Mouse (Mus musculus): ENCODE results near the gene Zbtb46. TPM values are rescaled to one million over a fixed set of nuclear protein-coding genes. Genes with fewer than 3 reads are reported as not detected.

The Zbtb46 gene
- polyA plus RNA-seq, 1 experiment from 2014 or later, result 9.1 TPM

DNA sequence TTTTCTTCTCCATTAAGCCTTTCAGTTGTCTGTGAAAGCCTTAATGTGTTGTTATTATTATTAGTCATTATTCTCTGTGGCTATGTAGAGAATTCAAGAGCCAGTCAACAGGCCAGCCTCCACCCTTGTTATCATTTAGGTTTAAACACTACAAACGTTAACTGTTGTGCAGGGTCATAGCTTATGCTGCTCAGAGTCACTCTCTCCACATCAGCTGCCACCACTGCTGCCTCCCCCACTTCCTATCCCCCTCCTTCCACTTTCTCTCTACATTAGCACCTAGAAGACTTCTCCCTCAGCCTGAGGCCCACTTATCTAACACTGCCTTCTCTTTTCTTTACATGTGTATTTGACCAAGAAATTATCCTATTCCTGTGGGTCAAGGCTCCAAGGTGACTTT is 57.7 kb downstream of the Zbtb46 start:
- H3K4me3 ChIP-seq (ENCODE audit: low read depth, low read length), result no peak overlapping the region
- H3K9me3 ChIP-seq (ENCODE audit: control insufficient read depth, low read depth, low read length), result no peaks in the 10 kb centered on the region
- no peak for ATAC-seq (ENCODE audit: insufficient number of reproducible peaks, insufficient read depth, low FRiP score, low read depth)
- no peak overlapping the region for H3K9ac ChIP-seq (replicated peaks; ENCODE audit: low read depth, low read length)
- no peak overlapping the region for H3K27ac ChIP-seq (ENCODE audit: low read length)
- no peaks in the 10 kb centered on the region for H3K27me3 ChIP-seq (ENCODE audit: control insufficient read depth, insufficient read depth, low read length)
- H3K4me1 ChIP-seq (ENCODE audit: control insufficient read depth, insufficient read depth, low read length), result no peaks in the 10 kb centered on the region
- peaks cover 4% of the 10 kb centered on the region; the same call in 1 of the 2 replicates for H3K36me3 ChIP-seq (ENCODE audit: control insufficient read depth, insufficient read depth, low read length)
- no peak overlapping the region for H3K4me2 ChIP-seq (replicated peaks; ENCODE audit: low read depth, low read length)
- 5% methylated on average over 1 of the region's 1 CpGs for WGBS

DNA sequence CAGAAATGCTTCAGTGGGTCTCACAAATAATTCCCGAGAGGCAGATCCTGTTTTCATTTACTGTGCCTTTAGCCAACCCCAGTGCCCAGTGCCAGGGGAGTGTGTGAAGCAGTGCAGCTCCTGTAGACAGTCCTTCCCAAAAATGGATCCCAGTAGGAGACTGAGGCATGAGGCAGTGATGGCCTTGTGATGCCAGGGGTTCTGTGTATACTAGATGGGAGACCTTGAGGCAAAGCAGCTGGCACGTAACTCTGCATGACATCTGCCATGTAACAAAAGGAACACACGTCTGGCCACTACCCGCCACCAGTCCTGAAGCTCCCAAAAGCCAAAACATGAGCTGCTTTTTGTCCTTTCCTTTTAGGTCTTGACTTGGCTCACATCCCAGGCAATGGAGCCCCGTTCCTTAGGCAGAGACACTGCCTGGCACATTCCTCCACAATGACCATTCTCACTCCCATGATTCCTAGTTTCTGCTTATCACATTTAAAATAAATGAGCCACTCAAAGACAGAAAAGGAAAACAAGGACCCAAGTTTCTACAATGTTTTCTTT is 61.9 kb downstream of the Zbtb46 start:
- no peak overlapping the region for H3K9ac ChIP-seq (replicated peaks; ENCODE audit: low read depth, low read length)
- ATAC-seq (ENCODE audit: insufficient number of reproducible peaks, insufficient read depth, low FRiP score, low read depth), result no peak
- 68% methylated on average over 5 of the region's 5 CpGs for WGBS
- no peaks in the 10 kb centered on the region for H3K36me3 ChIP-seq (ENCODE audit: control insufficient read depth, insufficient read depth, low read length)
- no peaks in the 10 kb centered on the region for H3K27me3 ChIP-seq (ENCODE audit: control insufficient read depth, insufficient read depth, low read length)
- no peaks in the 10 kb centered on the region for H3K9me3 ChIP-seq (ENCODE audit: control insufficient read depth, low read depth, low read length)
- no peaks in the 10 kb centered on the region for H3K4me1 ChIP-seq (ENCODE audit: control insufficient read depth, insufficient read depth, low read length)
- H3K27ac ChIP-seq (ENCODE audit: low read length), result no peak overlapping the region
- H3K4me2 ChIP-seq (replicated peaks; ENCODE audit: low read depth, low read length), result no peak overlapping the region
- H3K4me3 ChIP-seq (ENCODE audit: low read depth, low read length), result no peak overlapping the region

DNA sequence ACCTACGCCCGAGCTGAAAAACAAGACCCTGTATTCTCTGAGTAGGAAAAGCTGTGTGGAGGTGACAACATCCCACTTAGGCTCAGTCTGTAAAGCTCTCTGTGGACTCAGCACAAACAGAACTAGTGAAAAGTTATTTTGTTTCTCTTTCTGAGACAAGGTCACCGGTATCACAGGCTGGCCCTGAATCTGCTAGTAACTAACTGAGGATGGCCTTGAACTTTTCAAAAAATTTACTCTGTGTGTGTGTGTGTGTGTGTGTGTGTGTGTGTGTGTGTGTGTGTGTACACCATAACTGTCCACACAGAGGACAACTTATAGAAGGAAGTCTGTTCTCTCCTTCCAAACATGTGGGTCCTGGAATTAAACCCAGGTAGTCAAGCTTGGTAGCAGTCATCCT is 65.1 kb downstream of the Zbtb46 start:
- no peaks in the 10 kb centered on the region; the same call in 1 of the 2 replicates for H3K36me3 ChIP-seq (ENCODE audit: control insufficient read depth, insufficient read depth, low read length)
- no peak overlapping the region for H3K9ac ChIP-seq (replicated peaks; ENCODE audit: low read depth, low read length)
- H3K4me1 ChIP-seq (ENCODE audit: control insufficient read depth, insufficient read depth, low read length), result no peaks in the 10 kb centered on the region
- 89% methylated on average over 3 of the region's 3 CpGs for WGBS
- no peak for ATAC-seq (ENCODE audit: insufficient number of reproducible peaks, insufficient read depth, low FRiP score, low read depth)
- H3K4me3 ChIP-seq (ENCODE audit: low read depth, low read length), result no peak overlapping the region
- H3K4me2 ChIP-seq (replicated peaks; ENCODE audit: low read depth, low read length), result no peak overlapping the region
- no peak overlapping the region for H3K27ac ChIP-seq (ENCODE audit: low read length)
- H3K27me3 ChIP-seq (ENCODE audit: control insufficient read depth, insufficient read depth, low read length), result no peaks in the 10 kb centered on the region
- H3K9me3 ChIP-seq (ENCODE audit: control insufficient read depth, low read depth, low read length), result no peaks in the 10 kb centered on the region

DNA sequence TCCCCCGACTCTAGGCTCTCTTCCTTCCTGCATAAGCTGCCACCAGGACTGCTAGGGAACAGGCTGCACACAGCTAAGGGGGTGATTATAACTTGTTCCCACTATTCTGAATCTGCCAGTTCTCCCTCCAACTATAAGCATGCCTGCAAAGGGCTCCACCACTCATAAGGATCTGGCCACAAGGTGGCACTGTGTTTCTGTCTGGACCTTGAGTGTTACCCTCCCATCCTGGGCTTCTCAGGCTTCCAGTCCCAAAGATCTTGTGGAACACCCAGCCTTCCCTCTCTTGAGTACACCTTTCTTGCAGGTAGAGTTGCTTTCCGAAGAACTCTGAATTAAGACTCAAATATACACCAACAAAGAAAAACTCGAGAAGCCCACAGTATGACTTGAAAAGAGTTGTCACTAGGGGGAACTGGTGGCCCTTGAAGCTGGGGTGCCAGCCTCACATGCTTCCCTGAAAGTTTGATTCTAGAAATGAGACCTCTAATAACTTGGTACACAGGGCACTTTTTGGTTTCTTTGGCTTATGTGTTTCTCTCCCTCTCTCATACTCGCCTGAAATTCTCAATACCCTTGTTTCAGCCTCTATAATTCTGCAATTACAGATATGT is 66.5 kb downstream of the Zbtb46 start:
- no peaks in the 10 kb centered on the region for H3K27me3 ChIP-seq (ENCODE audit: control insufficient read depth, insufficient read depth, low read length)
- no peak overlapping the region for H3K27ac ChIP-seq (ENCODE audit: low read length)
- H3K4me2 ChIP-seq (replicated peaks; ENCODE audit: low read depth, low read length), result no peak overlapping the region
- no peaks in the 10 kb centered on the region for H3K4me1 ChIP-seq (ENCODE audit: control insufficient read depth, insufficient read depth, low read length)
- WGBS, result 35% methylated on average over 4 of the region's 4 CpGs
- ATAC-seq (ENCODE audit: insufficient number of reproducible peaks, insufficient read depth, low FRiP score, low read depth), result peak; percentile 77
- H3K9me3 ChIP-seq (ENCODE audit: control insufficient read depth, low read depth, low read length), result no peaks in the 10 kb centered on the region
- no peak overlapping the region for H3K9ac ChIP-seq (replicated peaks; ENCODE audit: low read depth, low read length)
- no peak overlapping the region for H3K4me3 ChIP-seq (ENCODE audit: low read depth, low read length)
- H3K36me3 ChIP-seq (ENCODE audit: control insufficient read depth, insufficient read depth, low read length), result no peaks in the 10 kb centered on the region; the same call in 1 of the 2 replicates

DNA sequence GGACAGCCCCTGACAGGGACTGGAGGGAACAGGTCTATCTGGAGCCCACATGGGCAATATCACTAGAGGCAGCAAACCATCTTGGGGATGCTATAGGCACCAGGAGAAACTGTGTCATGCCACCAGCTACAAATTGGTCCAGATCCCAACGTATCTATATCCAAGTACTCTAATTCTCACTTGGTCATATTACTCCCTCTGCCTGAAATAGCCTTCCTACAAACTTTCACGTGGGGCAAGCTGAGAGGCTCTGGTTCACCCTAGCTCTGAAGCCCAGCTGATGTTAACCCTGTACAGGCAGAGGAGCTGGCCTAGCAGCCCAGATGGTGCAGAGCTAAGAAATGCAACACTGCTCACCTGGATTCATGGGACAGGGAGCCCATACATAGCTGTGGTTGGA is 67.7 kb downstream of the Zbtb46 start:
- Histone ChIP-seq H3K9ac (replicated peaks; ENCODE audit: low read depth, low read length) (no peak overlapping the region), H3K4me2 (replicated peaks; ENCODE audit: low read depth, low read length) (no peak overlapping the region), H3K27ac (ENCODE audit: low read length) (no peak overlapping the region), H3K36me3 (ENCODE audit: control insufficient read depth, insufficient read depth, low read length) (no peaks in the 10 kb centered on the region; the same call in 1 of the 2 replicates), H3K4me3 (ENCODE audit: low read depth, low read length) (no peak overlapping the region), H3K9me3 (ENCODE audit: control insufficient read depth, low read depth, low read length) (no peaks in the 10 kb centered on the region), H3K27me3 (ENCODE audit: control insufficient read depth, insufficient read depth, low read length) (no peaks in the 10 kb centered on the region), H3K4me1 (ENCODE audit: control insufficient read depth, insufficient read depth, low read length) (no peaks in the 10 kb centered on the region)
- no peak for ATAC-seq (ENCODE audit: insufficient number of reproducible peaks, insufficient read depth, low FRiP score, low read depth)
- 75% methylated on average over 2 of the region's 2 CpGs for WGBS

DNA sequence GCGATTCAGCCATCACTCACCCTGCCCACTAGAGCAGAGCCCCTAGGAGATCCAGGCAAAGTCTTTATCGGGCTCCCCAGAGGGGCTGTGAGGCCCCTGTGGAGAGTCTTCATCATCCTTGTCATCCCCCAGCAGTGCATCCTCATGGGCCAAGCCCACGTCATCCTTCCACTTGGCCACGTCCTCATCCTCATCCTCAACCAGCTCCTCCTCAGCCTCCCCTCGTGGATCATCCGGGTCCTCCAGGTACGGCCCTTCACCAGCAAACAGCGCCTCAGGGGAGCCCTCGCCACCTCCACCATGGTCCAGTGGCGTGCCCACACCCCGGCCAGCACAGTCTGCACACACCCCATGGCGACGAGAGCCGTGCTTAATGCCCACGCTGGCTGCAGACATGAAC is 68.2 kb downstream of the Zbtb46 start:
- no peak for ATAC-seq (ENCODE audit: insufficient number of reproducible peaks, insufficient read depth, low FRiP score, low read depth)
- Histone ChIP-seq H3K4me3 (ENCODE audit: low read depth, low read length) (no peak overlapping the region), H3K9me3 (ENCODE audit: control insufficient read depth, low read depth, low read length) (no peaks in the 10 kb centered on the region), H3K4me1 (ENCODE audit: control insufficient read depth, insufficient read depth, low read length) (no peaks in the 10 kb centered on the region), H3K36me3 (ENCODE audit: control insufficient read depth, insufficient read depth, low read length) (no peaks in the 10 kb centered on the region; the same call in 1 of the 2 replicates), H3K27me3 (ENCODE audit: control insufficient read depth, insufficient read depth, low read length) (no peaks in the 10 kb centered on the region), H3K27ac (ENCODE audit: low read length) (no peak overlapping the region), H3K4me2 (replicated peaks; ENCODE audit: low read depth, low read length) (no peak overlapping the region), H3K9ac (replicated peaks; ENCODE audit: low read depth, low read length) (no peak overlapping the region)
- WGBS, result 88% methylated on average over 15 of the region's 15 CpGs

DNA sequence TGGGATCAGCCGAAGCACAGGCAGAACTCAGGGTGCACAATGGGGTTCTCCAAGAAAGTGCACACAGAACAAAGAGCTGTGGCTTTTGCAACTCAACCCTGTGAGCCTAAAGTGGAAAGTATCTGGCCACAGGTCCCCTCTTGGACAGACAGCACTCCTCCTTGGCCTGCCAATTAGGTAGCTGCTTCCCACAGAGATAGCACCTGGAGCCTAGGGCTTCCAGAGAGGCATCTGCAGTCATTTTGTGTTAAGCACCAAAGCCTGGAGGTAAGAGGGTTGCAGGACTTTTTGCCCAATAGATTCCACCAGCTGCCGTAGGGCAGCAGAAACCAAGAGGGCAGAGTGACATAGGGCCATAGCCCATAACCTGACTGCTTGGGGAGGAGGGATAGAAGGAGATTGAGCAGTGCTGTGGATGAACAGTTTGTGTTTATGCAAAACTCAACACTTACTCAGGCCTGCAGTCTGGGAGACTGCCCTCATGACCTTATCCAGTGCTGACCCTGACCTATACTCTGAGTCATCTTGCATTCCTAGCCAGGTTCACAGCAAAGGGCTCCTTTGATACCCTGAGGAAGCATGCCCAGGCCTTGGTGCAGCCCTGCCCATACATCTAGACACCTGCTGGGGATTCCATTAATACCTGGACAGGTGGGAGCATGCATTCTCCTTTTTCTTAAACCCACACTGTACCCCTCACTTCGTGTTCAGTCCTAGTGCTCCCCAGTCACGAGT is 68.9 kb downstream of the Zbtb46 start:
- 73% methylated on average over 4 of the region's 4 CpGs for WGBS
- H3K36me3 ChIP-seq (ENCODE audit: control insufficient read depth, insufficient read depth, low read length), result no peaks in the 10 kb centered on the region; the same call in 1 of the 2 replicates
- no peak overlapping the region for H3K27ac ChIP-seq (ENCODE audit: low read length)
- no peak overlapping the region for H3K9ac ChIP-seq (replicated peaks; ENCODE audit: low read depth, low read length)
- H3K4me3 ChIP-seq (ENCODE audit: low read depth, low read length), result no peak overlapping the region
- no peaks in the 10 kb centered on the region for H3K27me3 ChIP-seq (ENCODE audit: control insufficient read depth, insufficient read depth, low read length)
- H3K9me3 ChIP-seq (ENCODE audit: control insufficient read depth, low read depth, low read length), result no peaks in the 10 kb centered on the region
- H3K4me1 ChIP-seq (ENCODE audit: control insufficient read depth, insufficient read depth, low read length), result no peaks in the 10 kb centered on the region
- ATAC-seq (ENCODE audit: insufficient number of reproducible peaks, insufficient read depth, low FRiP score, low read depth), result no peak
- no peak overlapping the region for H3K4me2 ChIP-seq (replicated peaks; ENCODE audit: low read depth, low read length)

DNA sequence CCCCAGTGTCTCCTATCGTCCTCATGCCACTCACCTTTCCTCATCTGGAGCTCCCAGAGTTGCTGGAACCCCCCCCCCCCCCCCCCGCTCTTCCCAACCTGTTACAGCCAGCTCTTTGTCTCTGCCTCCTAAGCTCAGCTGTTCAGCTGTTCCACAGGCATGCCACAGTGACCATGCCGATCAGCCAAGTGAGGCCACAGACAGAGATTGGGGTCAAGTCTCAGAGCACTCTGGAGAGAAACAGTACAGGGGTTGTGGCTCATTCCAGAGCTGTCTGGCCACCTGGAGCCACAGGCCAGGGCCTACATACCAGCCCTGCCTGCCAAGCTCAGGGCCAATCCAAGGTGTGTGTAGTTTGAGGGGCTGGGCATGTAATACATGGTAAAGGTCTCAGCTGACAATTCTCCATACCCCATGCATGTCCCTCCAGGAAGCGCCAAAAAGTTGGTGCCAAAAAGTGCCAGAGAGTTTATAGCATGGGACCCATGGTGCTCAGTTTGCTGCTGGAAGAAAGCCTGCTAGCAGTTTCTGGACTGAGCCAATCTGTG is 72.5 kb downstream of the Zbtb46 start:
- H3K9ac ChIP-seq (replicated peaks; ENCODE audit: low read depth, low read length), result no peak overlapping the region
- whole genome bisulfite sequencing, result 73% methylated on average over 4 of the region's 4 CpGs
- ATAC-seq (ENCODE audit: insufficient number of reproducible peaks, insufficient read depth, low FRiP score, low read depth), result no peak
- H3K27me3 ChIP-seq (ENCODE audit: control insufficient read depth, insufficient read depth, low read length), result no peaks in the 10 kb centered on the region
- peaks cover 16% of the 10 kb centered on the region for H3K36me3 ChIP-seq (ENCODE audit: control insufficient read depth, insufficient read depth, low read length)
- H3K4me2 ChIP-seq (replicated peaks; ENCODE audit: low read depth, low read length), result no peak overlapping the region
- no peak overlapping the region for H3K27ac ChIP-seq (ENCODE audit: low read length)
- no peaks in the 10 kb centered on the region for H3K9me3 ChIP-seq (ENCODE audit: control insufficient read depth, low read depth, low read length)
- no peak overlapping the region for H3K4me3 ChIP-seq (ENCODE audit: low read depth, low read length)
- no peaks in the 10 kb centered on the region for H3K4me1 ChIP-seq (ENCODE audit: control insufficient read depth, insufficient read depth, low read length)

Data from stomach, embryonic 14.5 days (tissue).